Mouse (Mus musculus): Measurements from ENCODE around the gene Kcnq1. TPM values are rescaled to one million over a fixed set of nuclear protein-coding genes. Genes with fewer than 3 reads are reported as not detected.

Kcnq1 gene
- polyA plus RNA-seq, 1 experiment, result 41.8 TPM

GRCm38 (mm10) chr7:143198443-143198842, 92.3 kb downstream of the Kcnq1 start:
- H3K4me3 ChIP-seq (ENCODE audit: low read depth, low read length), result no peak overlapping the region
- no peaks in the 10 kb centered on the region for H3K27me3 ChIP-seq (ENCODE audit: control insufficient read depth, insufficient read depth, low read length)
- peaks cover 14% of the 10 kb centered on the region; the same call in 1 of the 2 replicates for H3K36me3 ChIP-seq (ENCODE audit: control insufficient read depth, insufficient read depth, low read length)
- no peaks in the 10 kb centered on the region for H3K4me1 ChIP-seq (ENCODE audit: control insufficient read depth, insufficient read depth, insufficient read length, low read length)
- 66% methylated on average over 7 of the region's 7 CpGs for WGBS
- TF ChIP-seq POLR2A (IDR thresholded peaks at IDR 0.05; ENCODE audit: low read depth, low read length) (no peak), CTCF (IDR thresholded peaks at IDR 0.05; ENCODE audit: extremely low read depth, insufficient read length, insufficient replicate concordance, low read depth, low read length) (no peak)
- H3K27ac ChIP-seq (ENCODE audit: insufficient read depth, low read depth, low read length), result no peak overlapping the region

- WGBS, result 55% methylated on average over 2 of the region's 2 CpGs
Observed at GRCm38 (mm10) chr7:143201255-143201654, 95.1 kb downstream of the Kcnq1 start.

GRCm38 (mm10) chr7:143203897-143204296, 97.7 kb downstream of the Kcnq1 start:
- Histone ChIP-seq H3K27ac (ENCODE audit: insufficient read depth, low read depth, low read length) (no peak overlapping the region), H3K36me3 (ENCODE audit: control insufficient read depth, insufficient read depth, low read length) (no peaks in the 10 kb centered on the region), H3K4me3 (ENCODE audit: low read depth, low read length) (no peak overlapping the region), H3K27me3 (ENCODE audit: control insufficient read depth, insufficient read depth, low read length) (no peaks in the 10 kb centered on the region), H3K4me1 (ENCODE audit: control insufficient read depth, insufficient read depth, insufficient read length, low read length) (no peaks in the 10 kb centered on the region)
- TF ChIP-seq POLR2A (IDR thresholded peaks at IDR 0.05; ENCODE audit: low read depth, low read length) (no peak), CTCF (IDR thresholded peaks at IDR 0.05; ENCODE audit: extremely low read depth, insufficient read length, insufficient replicate concordance, low read depth, low read length) (no peak)
- 62% methylated on average over 6 of the region's 6 CpGs for WGBS

More at GRCm38 (mm10) chr7:143201255-143201654, 95.1 kb downstream of the Kcnq1 start:
- TF ChIP-seq CTCF (IDR thresholded peaks at IDR 0.05; ENCODE audit: extremely low read depth, insufficient read length, insufficient replicate concordance, low read depth, low read length) (no peak), POLR2A (IDR thresholded peaks at IDR 0.05; ENCODE audit: low read depth, low read length) (no peak)
- Histone ChIP-seq H3K4me1 (ENCODE audit: control insufficient read depth, insufficient read depth, insufficient read length, low read length) (no peaks in the 10 kb centered on the region), H3K27ac (ENCODE audit: insufficient read depth, low read depth, low read length) (peak overlapping the region; percentile 49), H3K27me3 (ENCODE audit: control insufficient read depth, insufficient read depth, low read length) (no peaks in the 10 kb centered on the region), H3K36me3 (ENCODE audit: control insufficient read depth, insufficient read depth, low read length) (peaks cover 6% of the 10 kb centered on the region; the same call in 1 of the 2 replicates), H3K4me3 (ENCODE audit: low read depth, low read length) (no peak overlapping the region)

- 13% methylated on average over 4 of the region's 4 CpGs for WGBS
- no peaks in the 10 kb centered on the region for H3K36me3 ChIP-seq (ENCODE audit: control insufficient read depth, insufficient read depth, low read length)
Observed at GRCm38 (mm10) chr7:143207044-143207443, 100.9 kb downstream of the Kcnq1 start.

GRCm38 (mm10) chr7:143210796-143211195, 104.6 kb downstream of the Kcnq1 start:
- Histone ChIP-seq H3K27ac (ENCODE audit: insufficient read depth, low read depth, low read length) (no peak overlapping the region), H3K4me1 (ENCODE audit: control insufficient read depth, insufficient read depth, insufficient read length, low read length) (no peaks in the 10 kb centered on the region), H3K36me3 (ENCODE audit: control insufficient read depth, insufficient read depth, low read length) (no peaks in the 10 kb centered on the region), H3K4me3 (ENCODE audit: low read depth, low read length) (no peak overlapping the region), H3K27me3 (ENCODE audit: control insufficient read depth, insufficient read depth, low read length) (no peaks in the 10 kb centered on the region)
- TF ChIP-seq CTCF (IDR thresholded peaks at IDR 0.05; ENCODE audit: extremely low read depth, insufficient read length, insufficient replicate concordance, low read depth, low read length) (no peak), POLR2A (IDR thresholded peaks at IDR 0.05; ENCODE audit: low read depth, low read length) (no peak)
- WGBS, result 71% methylated on average over 4 of the region's 4 CpGs

More at GRCm38 (mm10) chr7:143207044-143207443, 100.9 kb downstream of the Kcnq1 start:
- no peaks in the 10 kb centered on the region for H3K4me1 ChIP-seq (ENCODE audit: control insufficient read depth, insufficient read depth, insufficient read length, low read length)
- H3K4me3 ChIP-seq (ENCODE audit: low read depth, low read length), result no peak overlapping the region
- TF ChIP-seq POLR2A (IDR thresholded peaks at IDR 0.05; ENCODE audit: low read depth, low read length) (no peak), CTCF (IDR thresholded peaks at IDR 0.05; ENCODE audit: extremely low read depth, insufficient read length, insufficient replicate concordance, low read depth, low read length) (no peak)
- H3K27ac ChIP-seq (ENCODE audit: insufficient read depth, low read depth, low read length), result 0 out of 2 replicates have a peak overlapping the region, but pooled peaks have one; percentile 52
- H3K27me3 ChIP-seq (ENCODE audit: control insufficient read depth, insufficient read depth, low read length), result no peaks in the 10 kb centered on the region

- 88% methylated on average over 2 of the region's 2 CpGs for WGBS
- Histone ChIP-seq H3K27ac (ENCODE audit: insufficient read depth, low read depth, low read length) (no peak overlapping the region), H3K4me3 (ENCODE audit: low read depth, low read length) (no peak overlapping the region), H3K27me3 (ENCODE audit: control insufficient read depth, insufficient read depth, low read length) (no peaks in the 10 kb centered on the region), H3K36me3 (ENCODE audit: control insufficient read depth, insufficient read depth, low read length) (peaks cover 8% of the 10 kb centered on the region), H3K4me1 (ENCODE audit: control insufficient read depth, insufficient read depth, insufficient read length, low read length) (no peaks in the 10 kb centered on the region)
- TF ChIP-seq CTCF (IDR thresholded peaks at IDR 0.05; ENCODE audit: extremely low read depth, insufficient read length, insufficient replicate concordance, low read depth, low read length) (no peak), POLR2A (IDR thresholded peaks at IDR 0.05; ENCODE audit: low read depth, low read length) (no peak)
Observed at GRCm38 (mm10) chr7:143251206-143251605, 145.0 kb downstream of the Kcnq1 start.

GRCm38 (mm10) chr7:143253126-143253871, 147.1 kb downstream of the Kcnq1 start:
- no peak overlapping the region for H3K27ac ChIP-seq (ENCODE audit: insufficient read depth, low read depth, low read length)
- no peaks in the 10 kb centered on the region for H3K4me1 ChIP-seq (ENCODE audit: control insufficient read depth, insufficient read depth, insufficient read length, low read length)
- WGBS, result 83% methylated on average over 6 of the region's 6 CpGs
- H3K4me3 ChIP-seq (ENCODE audit: low read depth, low read length), result no peak overlapping the region
- H3K36me3 ChIP-seq (ENCODE audit: control insufficient read depth, insufficient read depth, low read length), result peaks cover 9% of the 10 kb centered on the region
- no peaks in the 10 kb centered on the region for H3K27me3 ChIP-seq (ENCODE audit: control insufficient read depth, insufficient read depth, low read length)
- no peak for TF ChIP-seq CTCF (IDR thresholded peaks at IDR 0.05; ENCODE audit: extremely low read depth, insufficient read length, insufficient replicate concordance, low read depth, low read length)
- TF ChIP-seq POLR2A (IDR thresholded peaks at IDR 0.05; ENCODE audit: low read depth, low read length), result no peak
